Mouse (Mus musculus) mammary gland, adult 2 months (tissue): ENCODE measurements around the gene Sox12. TPM values are rescaled to one million over a fixed set of nuclear protein-coding genes. Genes with fewer than 3 reads are reported as not detected.

Source experiments
- polyA plus RNA-seq: library from polyadenylated mRNA; depleted of rRNA; stranded (reverse); fragments of >200 nt; gene quantifications from 2 replicates; pipeline ENCODE4 v1.2.3, GENCODE M21; 2012; ENCODE audit warnings: low replicate concordance; rRNA removed

The Sox12 gene
- polyA plus RNA-seq = 5.9 and 9.2 TPM in 2 replicates

DNA sequence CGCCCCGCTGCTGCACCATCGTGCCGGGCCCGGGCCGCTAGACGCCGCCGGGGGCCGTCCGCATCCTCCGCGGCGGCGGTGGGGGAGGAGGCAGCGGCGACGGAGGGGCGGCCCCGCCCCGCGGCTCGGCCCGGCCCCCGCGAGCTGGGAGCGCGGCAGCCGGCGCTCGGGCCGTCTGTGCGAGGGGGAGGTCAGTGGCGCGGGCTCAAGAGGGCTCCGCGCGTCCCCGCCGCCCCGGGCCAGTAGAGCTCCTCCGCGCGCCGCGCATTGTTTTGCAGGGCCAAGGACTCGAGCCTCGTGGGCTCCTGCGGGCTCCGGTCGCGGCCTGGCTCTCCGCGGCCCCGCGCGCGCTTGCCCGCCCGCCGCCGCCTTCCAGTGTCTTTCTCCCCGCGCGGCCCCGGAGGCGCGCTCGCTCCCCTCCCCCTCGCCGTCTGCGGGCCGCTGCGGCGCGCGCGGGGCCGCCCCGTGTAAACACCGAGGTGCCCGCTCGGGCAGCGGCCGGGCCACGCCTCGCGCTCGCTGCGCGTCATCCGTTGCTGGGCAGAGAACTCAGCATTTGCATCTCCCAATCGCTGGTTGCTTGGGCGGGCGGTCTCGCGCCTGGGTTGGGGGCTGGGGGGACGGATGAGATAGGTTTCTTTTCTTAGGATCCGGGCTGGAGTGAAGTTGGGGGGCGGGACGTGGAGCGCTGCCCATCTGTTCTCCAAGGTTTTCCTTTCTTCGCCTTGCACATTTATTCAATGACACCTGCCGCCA, at the start of gene Sox12:
Gene Sox12, minus strand, starts transcription at position 384 of the 756 bp plus-strand sequence.

DNA sequence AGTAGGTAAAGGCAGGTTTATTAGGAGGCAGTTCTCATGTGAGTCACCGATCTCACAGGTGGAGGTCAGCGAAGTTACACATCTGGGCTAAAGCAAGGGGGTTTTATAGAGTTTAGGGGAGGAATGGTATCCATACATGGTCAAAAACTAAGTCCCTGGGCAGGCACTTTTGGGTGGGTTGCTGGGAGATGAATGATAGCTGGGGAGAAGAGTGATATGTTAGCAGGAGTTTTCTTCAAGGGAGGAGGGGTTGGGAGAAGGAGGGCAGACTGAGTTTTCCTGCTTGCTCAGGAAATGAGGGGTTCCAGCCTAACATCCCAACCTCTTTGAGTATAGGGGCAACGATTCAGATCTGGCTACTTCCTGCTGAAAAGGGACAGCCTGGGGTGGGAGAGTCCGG, 17.4 kb upstream of the Sox12 start, which contains the start of gene 6820408C15Rik:
Gene 6820408C15Rik, plus strand, starts transcription at position 301 of the 400 bp plus-strand sequence.

DNA sequence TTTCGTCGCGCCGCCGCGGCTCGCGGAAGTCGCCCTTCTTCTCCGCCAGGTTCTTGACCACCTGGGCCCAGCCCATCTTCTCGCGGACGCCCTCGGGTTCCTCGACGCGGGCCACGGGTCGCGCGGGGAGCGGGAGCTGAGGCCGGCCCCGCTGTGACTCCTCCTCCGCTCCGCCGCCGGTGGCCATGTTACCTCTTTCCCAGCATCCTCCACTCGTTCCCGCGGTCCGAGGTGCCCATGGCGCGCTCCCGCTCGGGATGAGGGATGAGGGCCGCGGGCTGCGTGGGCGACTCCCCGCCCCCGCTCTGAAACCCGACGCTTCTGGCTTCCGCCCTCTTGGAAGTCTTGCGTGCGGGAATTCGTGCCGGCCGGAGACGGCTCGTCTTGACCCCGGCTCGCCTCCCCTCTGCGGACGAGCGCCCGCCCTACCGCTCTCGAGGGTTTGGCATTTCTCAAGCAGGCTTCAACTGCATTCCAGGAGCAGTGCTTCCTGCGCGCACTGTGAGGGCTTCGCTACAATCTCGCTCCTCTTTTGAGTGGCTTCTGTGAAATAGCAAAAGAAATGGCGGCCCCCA, 16.8 kb upstream of the Sox12 start, which contains the start of gene Zcchc3:
Gene Zcchc3, minus strand, starts transcription at position 437 of the 575 bp plus-strand sequence.

DNA sequence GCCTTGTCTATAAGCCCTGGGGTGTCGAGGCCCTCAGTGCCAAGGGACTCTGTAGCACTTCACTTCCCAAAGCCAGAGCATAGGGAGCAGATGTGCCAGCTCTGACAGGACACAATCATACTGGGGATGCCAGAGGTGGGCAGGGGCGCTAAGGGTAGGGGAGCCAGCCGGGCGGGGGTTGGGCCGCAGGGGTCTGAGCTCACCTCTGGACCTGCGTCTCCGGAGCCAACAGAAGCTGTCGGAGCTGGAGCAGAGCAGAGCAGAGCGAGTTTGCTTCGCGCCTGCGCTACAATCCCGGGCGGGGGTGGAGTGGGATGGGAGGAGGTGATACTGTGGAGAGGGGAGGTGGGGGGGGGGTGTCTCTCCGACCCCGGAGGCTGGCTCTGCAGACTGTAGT, 21.5 kb downstream of the Sox12 start, which contains the start of gene Nrsn2:
Gene Nrsn2, minus strand, starts transcription at position 294 of the 397 bp plus-strand sequence.

Other genes with a start within 250 kb of the Sox12 start
- 15.5 and 32.7 TPM in 2 replicates for gene Csnk2a1, start 171.2 kb downstream of the Sox12 start, polyA plus RNA-seq
- gene Tbc1d20, start 104.2 kb downstream of the Sox12 start, polyA plus RNA-seq = 68.4 and 104 TPM in 2 replicates
- 294 and 352 TPM in 2 replicates for gene Rbck1, start 65.4 kb downstream of the Sox12 start, polyA plus RNA-seq
- 5.7 and 10.4 TPM in 2 replicates for gene Trib3, start 54.0 kb downstream of the Sox12 start, polyA plus RNA-seq
- not detected in 2 replicates for gene Nrsn2, start 21.4 kb downstream of the Sox12 start, polyA plus RNA-seq
- 2.1 and 2.6 TPM in 2 replicates for gene Zcchc3, start 17.0 kb upstream of the Sox12 start, polyA plus RNA-seq
- 0.08 and 0.17 TPM in 2 replicates for gene 6820408C15Rik, start 17.5 kb upstream of the Sox12 start, polyA plus RNA-seq
- gene Defb23, start 66.6 kb upstream of the Sox12 start, polyA plus RNA-seq = not detected in 2 replicates
- gene Defb20, start 79.0 kb upstream of the Sox12 start, polyA plus RNA-seq = not detected in 2 replicates
- gene Defb22, start 92.1 kb upstream of the Sox12 start, polyA plus RNA-seq = not detected in 2 replicates
- not detected in 2 replicates for gene Defb26, start 113.6 kb upstream of the Sox12 start, polyA plus RNA-seq
- gene Defb28, start 120.2 kb upstream of the Sox12 start, polyA plus RNA-seq = not detected in 2 replicates
- gene Defb29, start 142.0 kb upstream of the Sox12 start, polyA plus RNA-seq = not detected in 2 replicates
- not detected in 2 replicates for gene Gm17416, start 171.3 kb upstream of the Sox12 start, polyA plus RNA-seq
- not detected in 2 replicates for gene Defb21, start 174.7 kb upstream of the Sox12 start, polyA plus RNA-seq
- not detected in 2 replicates for gene Defb19, start 182.2 kb upstream of the Sox12 start, polyA plus RNA-seq
- gene Defb45, start 201.3 kb upstream of the Sox12 start, polyA plus RNA-seq = not detected in 2 replicates
- not detected in 2 replicates for gene Defb36, start 206.3 kb upstream of the Sox12 start, polyA plus RNA-seq
- 1.1 TPM in 1 of 2 replicates, not detected in the other for gene Defb25, start 225.0 kb upstream of the Sox12 start, polyA plus RNA-seq
- gene Rem1, start 228.9 kb upstream of the Sox12 start, polyA plus RNA-seq = 9.5 and 17.9 TPM in 2 replicates